In genomic region chr4:118576097-118576496, GRCm38 (mm10) we compare ENCODE assay signal across 8 mouse cellular contexts. TPM values are rescaled to one million over a fixed set of nuclear protein-coding genes. Genes with fewer than 3 reads are reported as not detected.
DNase-seq lines count a peak whose midpoint lies in the region; ATAC-seq and TF ChIP-seq lines count a peak whose summit lies in the region.

No protein-coding gene starts in this region.

- H3K36me3 ChIP-seq in kidney, embryonic 14.5 days (ENCODE audit: control insufficient read depth, insufficient read depth, low read length) = no peaks in the 10 kb centered on the region
- H3K36me3 ChIP-seq in kidney, postnatal 0 days (ENCODE audit: insufficient read depth, low read length) = no peaks in the 10 kb centered on the region
- no peaks in the 10 kb centered on the region for H3K36me3 ChIP-seq in liver, embryonic 12.5 days
- H3K36me3 ChIP-seq in neural tube, embryonic 15.5 days = no peaks in the 10 kb centered on the region

- no peak overlapping the region for H3K4me2 ChIP-seq in kidney, embryonic 14.5 days (replicated peaks; ENCODE audit: low read depth, low read length)
- H3K4me2 ChIP-seq in kidney, postnatal 0 days (ENCODE audit: low read length) = no peak overlapping the region
- H3K4me2 ChIP-seq in liver, embryonic 12.5 days = no peak overlapping the region
- no peak overlapping the region for H3K4me2 ChIP-seq in neural tube, embryonic 15.5 days

- H3K4me3 ChIP-seq in kidney, embryonic 14.5 days (ENCODE audit: low read length) = no peak overlapping the region
- no peak overlapping the region for H3K4me3 ChIP-seq in kidney, postnatal 0 days (replicated peaks; ENCODE audit: low read depth, low read length)
- no peak overlapping the region for H3K4me3 ChIP-seq in liver, embryonic 12.5 days
- no peak overlapping the region for H3K4me3 ChIP-seq in neural tube, embryonic 15.5 days (replicated peaks)

- H3K27ac ChIP-seq in kidney, embryonic 14.5 days (ENCODE audit: low read depth, low read length) = no peak overlapping the region
- no peak overlapping the region for H3K27ac ChIP-seq in kidney, postnatal 0 days
- H3K27ac ChIP-seq in liver, embryonic 12.5 days = no peak overlapping the region
- no peak overlapping the region for H3K27ac ChIP-seq in neural tube, embryonic 15.5 days (replicated peaks)

- no peaks in the 10 kb centered on the region for H3K27me3 ChIP-seq in kidney, embryonic 14.5 days (ENCODE audit: control insufficient read depth, insufficient read depth, low read length)
- no peaks in the 10 kb centered on the region for H3K27me3 ChIP-seq in kidney, postnatal 0 days (ENCODE audit: insufficient read depth, low read length)
- peaks cover 66% of the 10 kb centered on the region for H3K27me3 ChIP-seq in liver, embryonic 12.5 days (replicated peaks)
- no peaks in the 10 kb centered on the region for H3K27me3 ChIP-seq in neural tube, embryonic 15.5 days (replicated peaks)

- DNase-seq in kidney, adult 11 months = peak; percentile 56
- peak; percentile 94 for DNase-seq in embryo, embryonic 10 days (ENCODE audit: low spot score)
- peak; percentile 23 for DNase-seq in gastrocnemius, postnatal 25 days
- peak; percentile 86 for DNase-seq in kidney, postnatal 0 days (ENCODE audit: low spot score)
- DNase-seq in testis, postnatal 10 days (ENCODE audit: low spot score) = peak; percentile 95

- H3K9ac ChIP-seq in kidney, embryonic 14.5 days (ENCODE audit: low read depth, low read length) = no peak overlapping the region
- H3K9ac ChIP-seq in kidney, postnatal 0 days (ENCODE audit: low read depth, low read length) = no peak overlapping the region
- H3K9ac ChIP-seq in liver, embryonic 12.5 days = no peak overlapping the region
- H3K9ac ChIP-seq in neural tube, embryonic 15.5 days (replicated peaks) = no peak overlapping the region

- no peak for ATAC-seq in kidney, embryonic 14.5 days (ENCODE audit: low FRiP score, low TSS enrichment)
- ATAC-seq in kidney, postnatal 0 days (replicated peaks; ENCODE audit: low FRiP score, low read depth) = no peak
- 0 out of 2 replicates have a peak, but pooled peaks have one; percentile 42 for ATAC-seq in liver, embryonic 12.5 days
- ATAC-seq in neural tube, embryonic 15.5 days (ENCODE audit: low FRiP score) = peak; percentile 53; the same call in 1 of the 2 replicates

- H3K4me1 ChIP-seq in kidney, embryonic 14.5 days (ENCODE audit: control insufficient read depth, insufficient read depth, low read length) = no peaks in the 10 kb centered on the region
- H3K4me1 ChIP-seq in kidney, postnatal 0 days (replicated peaks; ENCODE audit: insufficient read depth, low read length) = no peaks in the 10 kb centered on the region
- H3K4me1 ChIP-seq in liver, embryonic 12.5 days = no peaks in the 10 kb centered on the region
- 0 out of 2 replicates have a peak, but pooled peaks cover 4% of the 10 kb centered on the region for H3K4me1 ChIP-seq in neural tube, embryonic 15.5 days

- no peaks in the 10 kb centered on the region for H3K9me3 ChIP-seq in kidney, embryonic 14.5 days (ENCODE audit: control insufficient read depth, low read length)
- no peaks in the 10 kb centered on the region for H3K9me3 ChIP-seq in kidney, postnatal 0 days (replicated peaks; ENCODE audit: low read length)
- no peaks in the 10 kb centered on the region for H3K9me3 ChIP-seq in liver, embryonic 12.5 days (replicated peaks)
- H3K9me3 ChIP-seq in neural tube, embryonic 15.5 days (replicated peaks) = no peaks in the 10 kb centered on the region

- WGBS in kidney, embryonic 14.5 days = 9% methylated on average over 6 of the region's 6 CpGs
- WGBS in kidney, postnatal 0 days = 5% methylated on average over 6 of the region's 6 CpGs
- WGBS in liver, embryonic 12.5 days (ENCODE audit: insufficient replicate concordance) = 6% methylated on average over 6 of the region's 6 CpGs
- 9% methylated on average over 6 of the region's 6 CpGs for WGBS in neural tube, embryonic 15.5 days

- peak; percentile 91 for TF ChIP-seq CTCF in kidney, postnatal 0 days (IDR thresholded peaks at IDR 0.05; ENCODE audit: low read depth)

RNA-seq across cellular contexts. Expression of gene Tmem125, which starts 32.3 kb away (rescaled TPM):
- 3.2 and 4.1 TPM in 2 replicates for polyA plus RNA-seq in kidney, embryonic 14.5 days (2014; fragmentation: Nextera tagmentation; extraction: Ambion mirVana)
- total RNA-seq in gastrocnemius, postnatal 25 days (2021) = not detected
- polyA plus RNA-seq in kidney, postnatal 0 days (2015; fragmentation: Nextera tagmentation; extraction: Ambion mirVana) = 11.3 and 12.3 TPM in 2 replicates
- 0.23 and 0.54 TPM in 2 replicates for polyA plus RNA-seq in liver, embryonic 12.5 days (2016; fragmentation: Nextera tagmentation; extraction: Ambion mirVana)
- polyA plus RNA-seq in neural tube, embryonic 15.5 days (2015; fragmentation: Nextera tagmentation; extraction: Ambion mirVana) = 0.20 and 1.8 TPM in 2 replicates

RNA-seq across cellular contexts. Expression of gene Cfap57, which starts 44.5 kb away (rescaled TPM):
- 0.08 and 0.17 TPM in 2 replicates for polyA plus RNA-seq in kidney, embryonic 14.5 days (2014; fragmentation: Nextera tagmentation; extraction: Ambion mirVana)
- total RNA-seq in gastrocnemius, postnatal 25 days (2021) = not detected
- polyA plus RNA-seq in kidney, postnatal 0 days (2015; fragmentation: Nextera tagmentation; extraction: Ambion mirVana) = 0.04 and 0.09 TPM in 2 replicates
- 1.3 and 1.5 TPM in 2 replicates for polyA plus RNA-seq in liver, embryonic 12.5 days (2016; fragmentation: Nextera tagmentation; extraction: Ambion mirVana)
- polyA plus RNA-seq in neural tube, embryonic 15.5 days (2015; fragmentation: Nextera tagmentation; extraction: Ambion mirVana) = 1.3 and 1.5 TPM in 2 replicates

RNA-seq across cellular contexts. Expression of gene Ebna1bp2, which starts 44.5 kb away (rescaled TPM):
- 199 and 222 TPM in 2 replicates for polyA plus RNA-seq in kidney, embryonic 14.5 days (2014; fragmentation: Nextera tagmentation; extraction: Ambion mirVana)
- total RNA-seq in gastrocnemius, postnatal 25 days (2021) = 10 to 100 TPM; 25.1 to 26.9 TPM
- 139 and 150 TPM in 2 replicates for polyA plus RNA-seq in kidney, postnatal 0 days (2015; fragmentation: Nextera tagmentation; extraction: Ambion mirVana)
- 160 and 164 TPM in 2 replicates for polyA plus RNA-seq in liver, embryonic 12.5 days (2016; fragmentation: Nextera tagmentation; extraction: Ambion mirVana)
- polyA plus RNA-seq in neural tube, embryonic 15.5 days (2015; fragmentation: Nextera tagmentation; extraction: Ambion mirVana) = 84.7 and 102 TPM in 2 replicates

RNA-seq across cellular contexts. Expression of gene 2610528J11Rik, which starts 49.3 kb away (rescaled TPM):
- polyA plus RNA-seq in kidney, embryonic 14.5 days (2014; fragmentation: Nextera tagmentation; extraction: Ambion mirVana) = 15.5 and 15.6 TPM in 2 replicates
- not detected for total RNA-seq in gastrocnemius, postnatal 25 days (2021)
- 63.3 and 66.5 TPM in 2 replicates for polyA plus RNA-seq in kidney, postnatal 0 days (2015; fragmentation: Nextera tagmentation; extraction: Ambion mirVana)
- polyA plus RNA-seq in liver, embryonic 12.5 days (2016; fragmentation: Nextera tagmentation; extraction: Ambion mirVana) = 4.5 and 4.9 TPM in 2 replicates
- polyA plus RNA-seq in neural tube, embryonic 15.5 days (2015; fragmentation: Nextera tagmentation; extraction: Ambion mirVana) = 3.7 TPM in 1 of 2 replicates, not detected in the other

Comparison
In these comparisons a context has a peak if more than half of its experiments do, and no peak if none do; other contexts are left out.
1. DNase-seq: peak in every context shown above with its lines; median percentile 95 in testis, postnatal 10 days; 94 in embryo, embryonic 10 days; 86 in kidney, postnatal 0 days; 56 in kidney, adult 11 months; 23 in gastrocnemius, postnatal 25 days.
2. ATAC-seq: peak in liver, embryonic 12.5 days (single experiment) and neural tube, embryonic 15.5 days (single experiment); none in kidney, embryonic 14.5 days (single experiment) and kidney, postnatal 0 days (single experiment).